Comparison of ENCODE assay signal across 26 mouse cellular contexts in the genomic region with DNA sequence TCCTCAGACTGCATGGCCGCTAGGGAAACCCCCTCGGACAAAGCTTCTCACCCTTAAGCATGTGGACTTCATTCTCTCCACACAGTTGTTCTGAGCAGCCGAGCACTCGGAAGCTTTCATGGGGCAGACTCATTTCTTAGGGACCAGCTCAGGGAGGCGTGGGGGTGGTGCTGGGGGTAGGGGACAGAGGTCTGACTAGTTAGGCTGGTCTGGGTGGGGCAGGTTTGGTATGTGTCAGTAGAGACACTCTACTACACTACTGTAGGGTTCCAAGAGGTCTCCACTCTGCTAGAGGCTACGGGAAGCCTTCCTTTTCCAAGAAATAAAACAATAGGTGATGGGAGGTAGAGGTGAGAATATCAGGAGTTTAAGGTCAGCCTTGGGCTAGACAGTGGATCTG. TPM values are rescaled to one million over a fixed set of nuclear protein-coding genes. Genes with fewer than 3 reads are reported as not detected.
DNase-seq lines count a peak whose midpoint lies in the region; ATAC-seq and TF ChIP-seq lines count a peak whose summit lies in the region.
"Had no signal": no experiment of that assay in that cellular context is flagged by ENCODE, and none has a peak within 500 bp of the region (broad histone marks: within the 10 kb centered on the region; RNA-seq: fewer than 3 reads in every experiment).

No protein-coding gene starts in this region.

- H3K4me3 ChIP-seq in kidney, embryonic 16.5 days (ENCODE audit: low read length), result no peak overlapping the region
- H3K4me3 ChIP-seq in small intestine, adult 2 months (ENCODE audit: low read depth, low read length), result no peak overlapping the region
- H3K4me3 ChIP-seq: embryonic facial prominence, embryonic 13.5 days; erythroblast, embryonic 14.5 days; forebrain, embryonic 12.5 days; heart, embryonic 10.5 days; left cerebral cortex, adult 2 months; liver, embryonic 15.5 days had no signal

- no peak overlapping the region for H3K27ac ChIP-seq in kidney, embryonic 16.5 days (ENCODE audit: low read length)
- peak overlapping the region; percentile 34; the same call in 1 of the 2 replicates for H3K27ac ChIP-seq in small intestine, adult 2 months (ENCODE audit: insufficient read depth, low read depth, low read length)
- H3K27ac ChIP-seq: embryonic facial prominence, embryonic 13.5 days; forebrain, embryonic 12.5 days; heart, embryonic 10.5 days; hindbrain, postnatal 0 days; left cerebral cortex, adult 2 months; liver, embryonic 15.5 days had no signal

- TF ChIP-seq CTCF in small intestine, adult 2 months (IDR thresholded peaks at IDR 0.05; ENCODE audit: extremely low read depth, insufficient read length, insufficient replicate concordance, low read depth, low read length), result no peak

- H3K9ac ChIP-seq in kidney, embryonic 16.5 days (replicated peaks; ENCODE audit: low read length), result no peak overlapping the region
- H3K9ac ChIP-seq: embryonic facial prominence, embryonic 13.5 days; forebrain, embryonic 12.5 days; liver, embryonic 15.5 days had no signal

- no peaks in the 10 kb centered on the region for H3K9me3 ChIP-seq in kidney, embryonic 16.5 days (ENCODE audit: low read length)
- H3K9me3 ChIP-seq: embryonic facial prominence, embryonic 13.5 days; forebrain, embryonic 12.5 days; G1E; heart, embryonic 10.5 days; liver, embryonic 15.5 days had no signal

- no peak for TF ChIP-seq POLR2A in small intestine, adult 2 months (IDR thresholded peaks at IDR 0.05; ENCODE audit: low read depth, low read length)

- DNase-seq in kidney, postnatal 10 days, result no peak
- DNase-seq in urinary bladder, postnatal 14 days (ENCODE audit: low spot score), result peak; percentile 31
- no peak for DNase-seq in urinary bladder, postnatal 25 days (ENCODE audit: low spot score)
- DNase-seq in thymus, postnatal 4 days, result no peak
- DNase-seq in gastrocnemius, postnatal 10 days, result no peak
- no peak for DNase-seq in adrenal gland, adult (ENCODE audit: inconsistent age in 2 of 2, low spot score in 1 of 2)
- DNase-seq: adrenal gland, adult 8-10 months; cerebellum, adult 11-12 months; cerebellum, postnatal 25 days; embryo, embryonic 11 days; kidney, adult 9 months; liver; lung, postnatal 36 days; midbrain, embryonic 14.5 days had no signal

- WGBS in kidney, embryonic 16.5 days, result 71% methylated on average over 6 of the region's 6 CpGs
- WGBS in small intestine, adult 2 months, result 32% methylated on average over 6 of the region's 6 CpGs

- ATAC-seq in kidney, embryonic 16.5 days (ENCODE audit: low FRiP score, low TSS enrichment), result 0 out of 2 replicates have a peak, but pooled peaks have one; percentile 33
- ATAC-seq: hindbrain, postnatal 0 days; Patski had no signal

- no peaks in the 10 kb centered on the region for H3K27me3 ChIP-seq in kidney, embryonic 16.5 days (ENCODE audit: insufficient read depth, low read length)
- H3K27me3 ChIP-seq in small intestine, adult 2 months (ENCODE audit: control insufficient read depth, insufficient read depth, low read length), result no peaks in the 10 kb centered on the region
- H3K27me3 ChIP-seq: embryonic facial prominence, embryonic 13.5 days; forebrain, embryonic 12.5 days; liver, embryonic 15.5 days; Patski had no signal

- peaks cover 17% of the 10 kb centered on the region for H3K36me3 ChIP-seq in kidney, embryonic 16.5 days (ENCODE audit: insufficient read depth, low read length)
- peaks cover 32% of the 10 kb centered on the region for H3K36me3 ChIP-seq in small intestine, adult 2 months (ENCODE audit: control insufficient read depth, insufficient read depth, low read length)
- H3K36me3 ChIP-seq: G1E; liver, embryonic 15.5 days had no signal

- H3K4me1 ChIP-seq in kidney, embryonic 16.5 days (ENCODE audit: insufficient read depth, low read length), result peaks cover 4% of the 10 kb centered on the region; the same call in 1 of the 2 replicates
- H3K4me1 ChIP-seq in small intestine, adult 2 months (ENCODE audit: control insufficient read depth, insufficient read depth, insufficient read length, low read length), result peaks cover 17% of the 10 kb centered on the region
- H3K4me1 ChIP-seq: liver, embryonic 15.5 days had no signal

- no peak overlapping the region for H3K4me2 ChIP-seq in kidney, embryonic 16.5 days (replicated peaks; ENCODE audit: low read depth, low read length)
- H3K4me2 ChIP-seq: embryonic facial prominence, embryonic 13.5 days; forebrain, embryonic 12.5 days; liver, embryonic 15.5 days had no signal

RNA-seq across cellular contexts. Expression of a gene that starts 15.3 kb away (rescaled TPM):
- 0.06 TPM in 1 of 2 replicates, not detected in the other for polyA plus RNA-seq in kidney, embryonic 16.5 days (2015; fragmentation: Nextera tagmentation; extraction: Ambion mirVana)
- polyA plus RNA-seq in small intestine, adult 2 months (2012; rRNA removed), result 1.2 and 1.8 TPM in 2 replicates
- total RNA-seq in gastrocnemius, postnatal 10 days (2021), result 1 to 10 TPM in 1 of 2 experiments, under 1 TPM in 1; 0.75 to 1.0 TPM
- total RNA-seq: megakaryocyte-erythroid progenitor cell, adult 5-6 weeks had no signal
- polyA plus RNA-seq: erythroblast, embryonic 14.5 days; G1E; midbrain, embryonic 14.5 days; Patski had no signal
